Mouse (Mus musculus) CD4-positive, CD25-positive, alpha-beta regulatory T cell, adult 4 months (primary cell): ENCODE measurements around the gene Efcab7. TPM values are rescaled to one million over a fixed set of nuclear protein-coding genes. Genes with fewer than 3 reads are reported as not detected.

ENCODE experiments used
- ATAC-seq: one replicate; pipeline ENCODE4 v1.8.0; 2017
- polyA plus RNA-seq, 2 experiments: library from polyadenylated mRNA; unstranded; fragments of 100-300 nt; shearing (Covaris generic); gene quantifications; one replicate each; pipeline ENCODE4 v1.2.1; 2017

Efcab7 gene
- polyA plus RNA-seq, 2 experiments from 2014 or later: 3.6 to 6.9 TPM

GRCm38 (mm10) chr4:99945011-99945410 is 116.0 kb downstream of the Efcab7 start:
- peak; percentile 16 for ATAC-seq

- ATAC-seq: no peak
These were observed 117.5 kb downstream of the Efcab7 start for GRCm38 (mm10) chr4:99946516-99946915.

- ATAC-seq: peak; percentile 68
These were observed 118.2 kb downstream of the Efcab7 start for GRCm38 (mm10) chr4:99947192-99947591.

GRCm38 (mm10) chr4:99947896-99948295 is 118.9 kb downstream of the Efcab7 start:
- no peak for ATAC-seq

- no peak for ATAC-seq
These were observed 124.9 kb downstream of the Efcab7 start for GRCm38 (mm10) chr4:99953904-99954303.

- no peak for ATAC-seq
These were observed 126.4 kb downstream of the Efcab7 start for GRCm38 (mm10) chr4:99955396-99955795.

- ATAC-seq: no peak
These were observed 128.2 kb downstream of the Efcab7 start for GRCm38 (mm10) chr4:99957186-99957585.

GRCm38 (mm10) chr4:99958084-99958815 is 129.3 kb downstream of the Efcab7 start:
- no peak for ATAC-seq

GRCm38 (mm10) chr4:99959308-99959707 is 130.3 kb downstream of the Efcab7 start:
- ATAC-seq: no peak

Other genes with a start within 250 kb of the Efcab7 start
- not detected for gene Foxd3, start 172.9 kb upstream of the Efcab7 start, polyA plus RNA-seq
- 10 to 100 TPM in 1 of 2 experiments, 1 to 10 TPM in 1; 8.5 to 10.7 TPM for gene Alg6, start 113.5 kb upstream of the Efcab7 start, polyA plus RNA-seq
- 10 to 100 TPM; 34.0 to 59.5 TPM for gene Pgm1, start 100.2 kb downstream of the Efcab7 start, polyA plus RNA-seq
- 10 to 100 TPM; 24.6 to 34.0 TPM for gene Itgb3bp, start 100.6 kb downstream of the Efcab7 start, polyA plus RNA-seq